Mouse (Mus musculus): ENCODE measurements around the gene Hecw2. TPM values are rescaled to one million over a fixed set of nuclear protein-coding genes. Genes with fewer than 3 reads are reported as not detected.

Hecw2 gene
- polyA plus RNA-seq, 1 experiment from 2014 or later, result 1.2 TPM

DNA sequence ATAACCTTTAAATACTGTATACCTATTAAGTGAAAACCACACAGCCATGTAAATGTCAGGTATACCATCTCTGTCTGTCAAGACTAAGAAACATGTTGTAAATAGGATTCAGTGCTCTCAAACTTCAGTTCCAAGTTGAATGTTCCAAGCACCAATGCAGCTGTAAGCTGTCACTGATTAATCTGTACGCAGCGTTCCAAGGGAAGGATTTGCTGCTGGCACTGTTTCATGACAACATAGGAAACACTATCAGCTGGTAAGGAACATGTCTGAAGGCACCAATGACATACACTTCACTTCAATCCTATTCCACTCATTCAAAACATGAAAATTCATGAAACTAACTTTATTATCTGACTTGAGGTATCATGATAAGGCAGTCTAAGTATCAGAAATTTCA is 428.9 kb downstream of the Hecw2 start:
- Histone ChIP-seq H3K27ac (replicated peaks) (no peak overlapping the region), H3K4me1 (replicated peaks; ENCODE audit: control insufficient read depth, insufficient read depth) (no peaks in the 10 kb centered on the region), H3K4me3 (ENCODE audit: low read depth, low read length) (no peak overlapping the region), H3K36me3 (ENCODE audit: control insufficient read depth, insufficient read depth, low read length) (0 out of 2 replicates have a peak, but pooled peaks cover 3% of the 10 kb centered on the region), H3K9me3 (ENCODE audit: control insufficient read depth, low read length) (no peaks in the 10 kb centered on the region), H3K27me3 (ENCODE audit: control insufficient read depth, insufficient read depth, low read length) (no peaks in the 10 kb centered on the region), H3K4me2 (replicated peaks; ENCODE audit: low read depth) (no peak overlapping the region), H3K9ac (ENCODE audit: low read length) (no peak overlapping the region)
- DNase-seq (ENCODE audit: low spot score), result no peak
- 24% methylated on average over 2 of the region's 2 CpGs for WGBS
- TF ChIP-seq EP300 (optimal IDR thresholded peaks at IDR 0.05) (no peak), CTCF (IDR thresholded peaks at IDR 0.05; ENCODE audit: low read depth) (no peak)
- no peak for ATAC-seq (ENCODE audit: low FRiP score, low TSS enrichment)

DNA sequence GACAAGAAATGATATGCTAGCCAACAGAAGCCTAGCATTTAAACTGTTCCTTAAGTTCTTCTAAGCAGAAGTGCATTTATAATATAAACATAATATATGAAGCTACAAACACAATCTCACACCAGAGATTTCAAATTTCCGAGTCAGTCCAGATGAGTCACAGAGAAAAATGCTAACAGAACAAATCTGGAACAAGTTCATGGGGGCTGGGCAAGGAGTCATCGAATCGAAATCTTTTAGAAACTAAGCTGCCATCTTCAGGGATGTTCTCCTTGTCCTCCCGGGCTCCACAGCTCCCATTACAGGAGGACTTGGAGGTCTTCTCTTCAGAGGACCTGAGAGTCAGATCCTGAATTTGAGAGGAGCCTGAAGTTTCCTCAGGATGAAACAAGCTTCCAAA is 437.7 kb downstream of the Hecw2 start:
- no peak overlapping the region for H3K27ac ChIP-seq (replicated peaks)
- TF ChIP-seq EP300 (optimal IDR thresholded peaks at IDR 0.05) (no peak), CTCF (IDR thresholded peaks at IDR 0.05; ENCODE audit: low read depth) (no peak)
- no peak overlapping the region for H3K9ac ChIP-seq (ENCODE audit: low read length)
- H3K36me3 ChIP-seq (ENCODE audit: control insufficient read depth, insufficient read depth, low read length), result 0 out of 2 replicates have a peak, but pooled peaks cover 3% of the 10 kb centered on the region
- no peaks in the 10 kb centered on the region for H3K9me3 ChIP-seq (ENCODE audit: control insufficient read depth, low read length)
- H3K4me1 ChIP-seq (replicated peaks; ENCODE audit: control insufficient read depth, insufficient read depth), result no peaks in the 10 kb centered on the region
- ATAC-seq (ENCODE audit: low FRiP score, low TSS enrichment) (no peak), DNase-seq (ENCODE audit: low spot score) (no peak)
- H3K4me2 ChIP-seq (replicated peaks; ENCODE audit: low read depth), result no peak overlapping the region
- 48% methylated on average over 4 of the region's 4 CpGs for WGBS
- H3K4me3 ChIP-seq (ENCODE audit: low read depth, low read length), result no peak overlapping the region
- H3K27me3 ChIP-seq (ENCODE audit: control insufficient read depth, insufficient read depth, low read length), result no peaks in the 10 kb centered on the region

Small RNA genes within 50 kb of the gene (microRNA-seq; reads per million reads assigned to microRNA genes)
- gene Mir7681, result not detected

Other genes starting within 250 kb of the Hecw2 start
- gene Ccdc150, start 55.5 kb upstream of the Hecw2 start, polyA plus RNA-seq (2015; fragmentation: Nextera tagmentation; extraction: Ambion mirVana), result not detected in 2 replicates
- gene Gtf3c3, start 243.8 kb upstream of the Hecw2 start, polyA plus RNA-seq (2015; fragmentation: Nextera tagmentation; extraction: Ambion mirVana), result 8.7 and 8.9 TPM in 2 replicates